Mouse (Mus musculus) ovary, postnatal 10 days (tissue): ENCODE data around the gene Gm20815.
"Not testable (repeated sequence)": the region's sequence is repeated elsewhere in the genome, so short reads cannot be mapped to it uniquely, and the experiment has no call there.

Source experiments
- DNase-seq: peaks from one replicate; pipeline ENCODE4 v3.0.0; 2022; ENCODE audit warnings: low spot score

The Gm20815 gene

DNA sequence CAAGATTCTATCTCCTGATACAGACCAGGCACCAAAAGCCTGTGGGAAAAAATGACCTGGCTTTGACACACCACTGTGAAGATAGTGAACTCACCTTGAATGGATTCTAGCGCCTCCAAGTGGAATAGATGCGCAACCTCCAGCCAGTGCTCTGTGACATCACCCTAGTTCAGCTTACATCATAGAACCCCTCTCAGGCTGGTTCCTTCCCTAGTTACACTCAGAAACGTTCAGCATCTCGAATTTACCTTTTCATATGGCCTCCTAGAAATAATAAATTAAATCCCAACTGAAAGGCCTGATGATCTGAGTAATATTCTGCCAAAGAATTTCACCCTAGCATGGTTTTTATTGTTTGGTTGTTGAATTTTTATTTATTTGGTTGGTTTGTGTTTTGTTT lies at the start of gene Gm20815:
Gene Gm20815 (minus strand): TSS at position 101 of the 400 bp plus-strand sequence.
- DNase-seq = not testable (repeated sequence)
